Mouse (Mus musculus) ES-E14 (cell line): ENCODE results near the gene Cidec.

Experiments used
- HCFC1 ChIP-seq: IDR thresholded peaks from 2 replicates; pipeline ENCODE4 v1.6.1; 2012; ENCODE audit warnings: low read length, inconsistent platforms, borderline replicate concordance; ENCODE audit not compliant: insufficient read depth
- MAFK ChIP-seq: IDR thresholded peaks from 2 replicates; pipeline ENCODE4 v1.6.1; 2014; ENCODE audit warnings: mild to moderate bottlenecking, low read depth, low read length, inconsistent platforms; ENCODE audit not compliant: insufficient read depth
- ZC3H11A ChIP-seq: IDR thresholded peaks from 2 replicates; pipeline ENCODE4 v1.6.1; 2012; ENCODE audit warnings: low read depth, mild to moderate bottlenecking, inconsistent platforms, low read length, borderline replicate concordance
- ZNF384 ChIP-seq: IDR thresholded peaks from 2 replicates; pipeline ENCODE4 v1.6.1; 2012; ENCODE audit warnings: low read depth, low read length, inconsistent platforms

DNA sequence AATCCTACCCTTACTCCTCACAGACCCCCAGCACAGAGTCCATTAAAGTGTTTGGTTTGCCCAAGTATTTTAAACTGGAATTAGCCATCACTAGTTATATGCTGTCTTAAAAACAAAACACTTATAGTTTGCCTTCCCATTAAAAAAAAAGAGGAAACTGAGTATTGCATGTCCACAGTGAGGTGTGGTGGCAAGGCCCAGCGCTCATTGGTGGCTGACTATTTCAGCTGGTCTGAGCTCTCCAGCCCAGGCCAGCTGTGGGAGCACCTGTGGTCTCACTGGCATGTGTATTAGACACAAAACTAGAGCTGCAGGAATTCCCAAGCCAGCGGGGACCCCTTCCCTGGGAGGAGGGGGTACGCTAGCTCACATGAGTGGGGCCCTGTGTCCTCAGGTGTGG lies 33.0 kb upstream of the Cidec start:
- no peak for TF ChIP-seq HCFC1
- no peak for TF ChIP-seq ZC3H11A
- no peak for TF ChIP-seq MAFK
- TF ChIP-seq ZNF384 = no peak
